10 mouse cellular contexts compared by ENCODE assay signal in genomic region chr16:72888108-72888507, GRCm38 (mm10).
DNase-seq lines count a peak whose midpoint lies in the region; TF ChIP-seq lines count a peak whose summit lies in the region.
"Had no signal": no experiment of that assay in that cellular context is flagged by ENCODE, and none has a peak within 500 bp of the region (broad histone marks: within the 10 kb centered on the region; RNA-seq: fewer than 3 reads in every experiment).

No protein-coding gene starts in this region.

- no peak overlapping the region for H3K4me3 ChIP-seq in thymus, adult 2 months (ENCODE audit: control insufficient read depth, insufficient read depth, low read length)

- no peaks in the 10 kb centered on the region for H3K36me3 ChIP-seq in thymus, adult 2 months (ENCODE audit: control insufficient read depth, insufficient read depth, low read length)

- intact Hi-C loops in heart, postnatal 25 days (cut with DNase I): no loop called here

- DNase-seq in right cerebral cortex, postnatal 10 days (ENCODE audit: low spot score in 2 of 2): peak; percentile 40 to 44
- DNase-seq in right cerebral cortex, adult 2 months (ENCODE audit: low spot score in 2 of 2): no peak
- peak; percentile 53 for DNase-seq in embryo, embryonic 10.5 days (ENCODE audit: low spot score)
- DNase-seq in large intestine, adult 2 months (ENCODE audit: low read depth, low spot score): peak; percentile 18
- peak; percentile 76 for DNase-seq in retina, postnatal 1 day
- no peak for DNase-seq in heart, postnatal 25 days (ENCODE audit: low spot score)
- DNase-seq in thymus, adult 2 months: no peak
- DNase-seq: heart, adult 11 months; kidney, postnatal 14 days; lung, adult 2 months had no signal

- TF ChIP-seq CTCF in thymus, adult 2 months (IDR thresholded peaks at IDR 0.05; ENCODE audit: borderline replicate concordance, control insufficient read depth, extremely low read depth, insufficient read depth, low read length, poor library complexity): no peak

- no peak for TF ChIP-seq POLR2A in thymus, adult 2 months (IDR thresholded peaks at IDR 0.05; ENCODE audit: control insufficient read depth, extremely low read depth, insufficient read depth, low read length, poor library complexity)

- no peaks in the 10 kb centered on the region for H3K27me3 ChIP-seq in thymus, adult 2 months (ENCODE audit: control insufficient read depth, insufficient read depth, low read length)

- no peaks in the 10 kb centered on the region for H3K4me1 ChIP-seq in thymus, adult 2 months (replicated peaks; ENCODE audit: control insufficient read depth, insufficient read depth, low read length)

- 28% methylated on average over 7 of the region's 7 CpGs for WGBS in large intestine, adult 2 months
- WGBS in thymus, adult 2 months: 92% methylated on average over 7 of the region's 7 CpGs

- H3K27ac ChIP-seq in thymus, adult 2 months (ENCODE audit: control insufficient read depth, insufficient read depth, low read length): no peak overlapping the region

Comparison
In these comparisons a context has a peak if more than half of its experiments do, and no peak if none do; other contexts are left out.
1. DNase-seq: peak in right cerebral cortex, postnatal 10 days (2 of 2), embryo, embryonic 10.5 days (single experiment), large intestine, adult 2 months (single experiment) and retina, postnatal 1 day (single experiment); none in right cerebral cortex, adult 2 months (0 of 2), heart, postnatal 25 days (single experiment) and thymus, adult 2 months (single experiment).